Mouse (Mus musculus) natural killer cell, adult 2 months (primary cell): ENCODE data around the gene Mfsd6.
A peak's percentile ranks its signal among the peaks of the same experiment; 100 is the strongest.

ENCODE experiments used
- DNase-seq, 2 experiments: peaks; one replicate each; pipeline ENCODE4 v3.0.0; 2022; ENCODE audit warnings: low spot score in 2 of 2

Mfsd6 gene

GRCm38 (mm10) chr1:52727056-52727900, at the start of gene Mfsd6:
Gene Mfsd6, minus strand, starts transcription at chr1:52727462.
- DNase-seq = peak; percentile 21 to 37

GRCm38 (mm10) chr1:52765176-52766111, 38.2 kb upstream of the Mfsd6 start:
- no peak for DNase-seq

GRCm38 (mm10) chr1:52763894-52764809, 36.9 kb upstream of the Mfsd6 start:
- peak in 1 of 2 experiments; percentile 4 for DNase-seq

GRCm38 (mm10) chr1:52758174-52758573, 30.9 kb upstream of the Mfsd6 start:
- DNase-seq = no peak

- DNase-seq = no peak
Observed at GRCm38 (mm10) chr1:52754331-52754730, 27.1 kb upstream of the Mfsd6 start.

GRCm38 (mm10) chr1:52753828-52754227, 26.6 kb upstream of the Mfsd6 start:
- no peak for DNase-seq

- DNase-seq = no peak
Observed at GRCm38 (mm10) chr1:52752706-52753105, 25.4 kb upstream of the Mfsd6 start.

GRCm38 (mm10) chr1:52751634-52752033, 24.4 kb upstream of the Mfsd6 start:
- DNase-seq = no peak

GRCm38 (mm10) chr1:52749978-52750377, 22.7 kb upstream of the Mfsd6 start:
- no peak for DNase-seq

GRCm38 (mm10) chr1:52748260-52748659, 21.0 kb upstream of the Mfsd6 start:
- peak; percentile 51 to 68 for DNase-seq

GRCm38 (mm10) chr1:52742567-52742966, 15.3 kb upstream of the Mfsd6 start:
- DNase-seq = no peak

- no peak for DNase-seq
Observed at GRCm38 (mm10) chr1:52734208-52734607, 6.9 kb upstream of the Mfsd6 start.

- no peak for DNase-seq
Observed at GRCm38 (mm10) chr1:52730258-52730657, 3.0 kb upstream of the Mfsd6 start.

GRCm38 (mm10) chr1:52728857-52729489, 1.7 kb upstream of the Mfsd6 start:
- DNase-seq = no peak

- DNase-seq = peak; percentile 3 to 36
Observed at GRCm38 (mm10) chr1:52726371-52727055, 749 bp downstream of the Mfsd6 start.

- DNase-seq = no peak
Observed at GRCm38 (mm10) chr1:52722586-52722985, 4.7 kb downstream of the Mfsd6 start.

- DNase-seq = peak; percentile 21 to 37
Observed at GRCm38 (mm10) chr1:52719096-52719495, 8.2 kb downstream of the Mfsd6 start.

GRCm38 (mm10) chr1:52718068-52718748, 9.1 kb downstream of the Mfsd6 start:
- DNase-seq = no peak

- no peak for DNase-seq
Observed at GRCm38 (mm10) chr1:52714451-52714850, 12.8 kb downstream of the Mfsd6 start.

- DNase-seq = no peak
Observed at GRCm38 (mm10) chr1:52714021-52714420, 13.2 kb downstream of the Mfsd6 start.
